Mouse (Mus musculus): ENCODE results near the gene Gna15. TPM values are rescaled to one million over a fixed set of nuclear protein-coding genes. Genes with fewer than 3 reads are reported as not detected.

The Gna15 gene
- polyA plus RNA-seq, 1 experiment from 2014 or later = 0.81 TPM

GRCm38 (mm10) chr10:81458267-81458666 is 65.8 kb downstream of the Gna15 start:
- H3K27me3 ChIP-seq (replicated peaks) = peaks cover 93% of the 10 kb centered on the region
- no peak for ATAC-seq (ENCODE audit: low FRiP score, low read depth)
- no peak overlapping the region for H3K4me3 ChIP-seq
- no peak overlapping the region for H3K27ac ChIP-seq
- H3K4me2 ChIP-seq (replicated peaks) = no peak overlapping the region
- no peaks in the 10 kb centered on the region for H3K9me3 ChIP-seq
- 85% methylated on average over 6 of the region's 6 CpGs for WGBS
- no peak overlapping the region for H3K9ac ChIP-seq
- no peaks in the 10 kb centered on the region for H3K4me1 ChIP-seq
- no peaks in the 10 kb centered on the region for H3K36me3 ChIP-seq

GRCm38 (mm10) chr10:81457624-81458023 is 66.4 kb downstream of the Gna15 start:
- Histone ChIP-seq H3K27me3 (replicated peaks) (peaks cover 93% of the 10 kb centered on the region), H3K9me3 (no peaks in the 10 kb centered on the region), H3K9ac (no peak overlapping the region), H3K27ac (no peak overlapping the region), H3K4me1 (no peaks in the 10 kb centered on the region), H3K4me3 (no peak overlapping the region), H3K36me3 (no peaks in the 10 kb centered on the region), H3K4me2 (replicated peaks) (no peak overlapping the region)
- no peak for ATAC-seq (ENCODE audit: low FRiP score, low read depth)
- 81% methylated on average over 8 of the region's 8 CpGs for WGBS

- no peak overlapping the region for H3K9ac ChIP-seq
These were observed 67.0 kb downstream of the Gna15 start for GRCm38 (mm10) chr10:81456983-81457563.

GRCm38 (mm10) chr10:81455181-81455895 is 68.7 kb downstream of the Gna15 start, which contains the start of gene Nfic:
Gene Nfic, minus strand, starts transcription at chr10:81455635.
- Histone ChIP-seq H3K9ac (no peak within 1 kb of the TSS), H3K4me3 (no peak within 1 kb of the TSS), H3K4me1 (no peaks in the 10 kb centered on the region), H3K27ac (no peak within 1 kb of the TSS), H3K9me3 (no peaks in the 10 kb centered on the region), H3K4me2 (replicated peaks) (no peak within 1 kb of the TSS), H3K36me3 (no peaks in the 10 kb centered on the region), H3K27me3 (replicated peaks) (peaks cover 91% of the 10 kb centered on the region)
- no peak for ATAC-seq (ENCODE audit: low FRiP score, low read depth)
- WGBS = 64% methylated on average over 28 of the region's 28 CpGs

More at GRCm38 (mm10) chr10:81456983-81457563, 67.0 kb downstream of the Gna15 start:
- Histone ChIP-seq H3K27me3 (replicated peaks) (peaks cover 93% of the 10 kb centered on the region), H3K27ac (no peak overlapping the region), H3K9me3 (no peaks in the 10 kb centered on the region), H3K4me3 (no peak overlapping the region), H3K4me2 (replicated peaks) (no peak overlapping the region), H3K36me3 (no peaks in the 10 kb centered on the region), H3K4me1 (no peaks in the 10 kb centered on the region)
- no peak for ATAC-seq (ENCODE audit: low FRiP score, low read depth)
- 58% methylated on average over 12 of the region's 12 CpGs for WGBS

- Histone ChIP-seq H3K4me1 (no peaks in the 10 kb centered on the region), H3K36me3 (no peaks in the 10 kb centered on the region), H3K9me3 (no peaks in the 10 kb centered on the region), H3K27ac (no peak overlapping the region), H3K27me3 (replicated peaks) (peaks cover 79% of the 10 kb centered on the region), H3K4me2 (replicated peaks) (no peak overlapping the region), H3K4me3 (no peak overlapping the region), H3K9ac (no peak overlapping the region)
- no peak for ATAC-seq (ENCODE audit: low FRiP score, low read depth)
- 72% methylated on average over 2 of the region's 2 CpGs for WGBS
These were observed 69.9 kb downstream of the Gna15 start for GRCm38 (mm10) chr10:81454106-81454505.

GRCm38 (mm10) chr10:81452947-81453288 is 71.1 kb downstream of the Gna15 start:
- Histone ChIP-seq H3K4me1 (no peaks in the 10 kb centered on the region), H3K36me3 (no peaks in the 10 kb centered on the region), H3K9me3 (no peaks in the 10 kb centered on the region), H3K9ac (no peak overlapping the region), H3K4me2 (replicated peaks) (0 out of 2 replicates have a peak overlapping the region, but pooled peaks have one; percentile 5), H3K4me3 (no peak overlapping the region), H3K27ac (no peak overlapping the region), H3K27me3 (replicated peaks) (peaks cover 72% of the 10 kb centered on the region)
- ATAC-seq (ENCODE audit: low FRiP score, low read depth) = no peak
- WGBS = 6% methylated on average over 14 of the region's 14 CpGs

Small RNAs within 50 kb of the gene (microRNA-seq; reads per million reads assigned to microRNA genes)
- not detected for gene Gm25595

Other genes starting within 250 kb of the Gna15 start
- 3.9 and 4.6 TPM in 2 replicates for gene Tjp3, start 232.6 kb downstream of the Gna15 start, polyA plus RNA-seq (2016; fragmentation: Nextera tagmentation; extraction: Ambion mirVana)
- 89.7 and 99.3 TPM in 2 replicates for gene Pip5k1c, start 231.3 kb downstream of the Gna15 start, polyA plus RNA-seq (2016; fragmentation: Nextera tagmentation; extraction: Ambion mirVana)
- 54.1 and 54.9 TPM in 2 replicates for gene Cactin, start 203.1 kb downstream of the Gna15 start, polyA plus RNA-seq (2016; fragmentation: Nextera tagmentation; extraction: Ambion mirVana)
- 3.8 and 4.7 TPM in 2 replicates for gene Tbxa2r, start 195.5 kb downstream of the Gna15 start, polyA plus RNA-seq (2016; fragmentation: Nextera tagmentation; extraction: Ambion mirVana)
- gene Gipc3, start 181.0 kb downstream of the Gna15 start, polyA plus RNA-seq (2016; fragmentation: Nextera tagmentation; extraction: Ambion mirVana) = not detected in 2 replicates
- 95.6 TPM in 2 replicates for gene Hmg20b, start 173.7 kb downstream of the Gna15 start, polyA plus RNA-seq (2016; fragmentation: Nextera tagmentation; extraction: Ambion mirVana)
- gene Mfsd12, start 166.7 kb downstream of the Gna15 start, polyA plus RNA-seq (2016; fragmentation: Nextera tagmentation; extraction: Ambion mirVana) = 16.0 and 16.8 TPM in 2 replicates
- gene 4930404N11Rik, start 158.4 kb downstream of the Gna15 start, polyA plus RNA-seq (2016; fragmentation: Nextera tagmentation; extraction: Ambion mirVana) = 0.80 and 1.1 TPM in 2 replicates
- gene Fzr1, start 145.7 kb downstream of the Gna15 start, polyA plus RNA-seq (2016; fragmentation: Nextera tagmentation; extraction: Ambion mirVana) = 136 and 138 TPM in 2 replicates
- gene Dohh, start 139.8 kb downstream of the Gna15 start, polyA plus RNA-seq (2016; fragmentation: Nextera tagmentation; extraction: Ambion mirVana) = 75.6 and 77.9 TPM in 2 replicates
- gene Gm48551, start 139.8 kb downstream of the Gna15 start, polyA plus RNA-seq (2016; fragmentation: Nextera tagmentation; extraction: Ambion mirVana) = 5.0 and 5.3 TPM in 2 replicates
- gene Gm48552, start 135.2 kb downstream of the Gna15 start, polyA plus RNA-seq (2016; fragmentation: Nextera tagmentation; extraction: Ambion mirVana) = 2.3 and 2.5 TPM in 2 replicates
- 2.1 and 2.7 TPM in 2 replicates for gene Smim24, start 131.2 kb downstream of the Gna15 start, polyA plus RNA-seq (2016; fragmentation: Nextera tagmentation; extraction: Ambion mirVana)
- 21.7 and 22.2 TPM in 2 replicates for gene Nfic, start 68.6 kb downstream of the Gna15 start, polyA plus RNA-seq (2016; fragmentation: Nextera tagmentation; extraction: Ambion mirVana)
- 32.3 and 33.0 TPM in 2 replicates for gene Celf5, start 41.5 kb downstream of the Gna15 start, polyA plus RNA-seq (2016; fragmentation: Nextera tagmentation; extraction: Ambion mirVana)
- gene Ncln, start 27.8 kb downstream of the Gna15 start, polyA plus RNA-seq (2016; fragmentation: Nextera tagmentation; extraction: Ambion mirVana) = 73.2 and 78.4 TPM in 2 replicates
- 0.51 and 0.56 TPM in 2 replicates for gene S1pr4, start 24.1 kb downstream of the Gna15 start, polyA plus RNA-seq (2016; fragmentation: Nextera tagmentation; extraction: Ambion mirVana)
- gene Gna11, start 21.0 kb upstream of the Gna15 start, polyA plus RNA-seq (2016; fragmentation: Nextera tagmentation; extraction: Ambion mirVana) = 77.6 and 78.3 TPM in 2 replicates
- gene Aes, start 35.3 kb upstream of the Gna15 start, polyA plus RNA-seq (2016; fragmentation: Nextera tagmentation; extraction: Ambion mirVana) = 547 and 569 TPM in 2 replicates
- gene Tle2, start 50.3 kb upstream of the Gna15 start, polyA plus RNA-seq (2016; fragmentation: Nextera tagmentation; extraction: Ambion mirVana) = 18.1 and 19.6 TPM in 2 replicates
- gene Tle6, start 76.8 kb upstream of the Gna15 start, polyA plus RNA-seq (2016; fragmentation: Nextera tagmentation; extraction: Ambion mirVana) = 6.4 and 7.3 TPM in 2 replicates
- 1.4 and 2.3 TPM in 2 replicates for gene BC025920, start 82.0 kb upstream of the Gna15 start, polyA plus RNA-seq (2016; fragmentation: Nextera tagmentation; extraction: Ambion mirVana)
- gene Sirt6, start 103.6 kb upstream of the Gna15 start, polyA plus RNA-seq (2016; fragmentation: Nextera tagmentation; extraction: Ambion mirVana) = 53.3 and 56.6 TPM in 2 replicates
- gene Ankrd24, start 104.3 kb upstream of the Gna15 start, polyA plus RNA-seq (2016; fragmentation: Nextera tagmentation; extraction: Ambion mirVana) = 8.8 and 9.0 TPM in 2 replicates
- gene Gm10778, start 124.8 kb upstream of the Gna15 start, polyA plus RNA-seq (2016; fragmentation: Nextera tagmentation; extraction: Ambion mirVana) = 6.1 and 6.2 TPM in 2 replicates
- 18.1 and 21.9 TPM in 2 replicates for gene Zfp433, start 180.6 kb upstream of the Gna15 start, polyA plus RNA-seq (2016; fragmentation: Nextera tagmentation; extraction: Ambion mirVana)
- gene Gm3055, start 246.9 kb upstream of the Gna15 start, polyA plus RNA-seq (2016; fragmentation: Nextera tagmentation; extraction: Ambion mirVana) = 9.2 and 14.6 TPM in 2 replicates

All from neural tube, embryonic 12.5 days (tissue).